ENCODE assay signal across 28 mouse cellular contexts in genomic region chr10:83178661-83179060, GRCm38 (mm10).
DNase-seq lines count a peak whose midpoint lies in the region; ATAC-seq and TF ChIP-seq lines count a peak whose summit lies in the region.
"Had no signal": no experiment of that assay in that cellular context is flagged by ENCODE, and none has a peak within 500 bp of the region (broad histone marks: within the 10 kb centered on the region; RNA-seq: fewer than 3 reads in every experiment).

No protein-coding gene starts in this region.

- H3K36me3 ChIP-seq in heart, embryonic 11.5 days (ENCODE audit: control insufficient read depth, insufficient read depth, low read length): no peaks in the 10 kb centered on the region
- H3K36me3 ChIP-seq in stomach, embryonic 14.5 days (ENCODE audit: control insufficient read depth, insufficient read depth, low read length): no peaks in the 10 kb centered on the region
- H3K36me3 ChIP-seq: embryonic facial prominence, embryonic 12.5 days; liver, embryonic 15.5 days; lung, embryonic 15.5 days; midbrain, embryonic 13.5 days had no signal

- ATAC-seq in heart, embryonic 11.5 days (replicated peaks; ENCODE audit: insufficient number of reproducible peaks, low FRiP score, low TSS enrichment): no peak
- ATAC-seq in stomach, embryonic 14.5 days (ENCODE audit: insufficient number of reproducible peaks, insufficient read depth, low FRiP score, low read depth): no peak
- ATAC-seq: forebrain, embryonic 13.5 days; midbrain, embryonic 13.5 days had no signal

- no peak overlapping the region for H3K27ac ChIP-seq in gastrocnemius, adult 2 months
- no peak overlapping the region for H3K27ac ChIP-seq in heart, embryonic 11.5 days (ENCODE audit: low read depth, low read length)
- peak overlapping the region; percentile 56; the same call in 1 of the 2 replicates for H3K27ac ChIP-seq in stomach, embryonic 14.5 days (ENCODE audit: low read length)
- H3K27ac ChIP-seq: embryonic facial prominence, embryonic 12.5 days; forebrain, embryonic 13.5 days; heart, embryonic 13.5 days; hindbrain, embryonic 14.5 days; left cerebral cortex, adult 2 months; liver, embryonic 15.5 days; lung, embryonic 15.5 days; midbrain, embryonic 13.5 days had no signal

- TF ChIP-seq CTCF in gastrocnemius, adult 2 months (IDR thresholded peaks at IDR 0.05): no peak

- intact Hi-C loops in gastrocnemius, adult 2 months (cut with DNase I): no loop called here

- no peak overlapping the region for H3K4me3 ChIP-seq in gastrocnemius, adult 2 months
- no peak overlapping the region for H3K4me3 ChIP-seq in heart, embryonic 11.5 days (ENCODE audit: low read depth, low read length)
- no peak overlapping the region for H3K4me3 ChIP-seq in stomach, embryonic 14.5 days (ENCODE audit: low read depth, low read length)
- H3K4me3 ChIP-seq: embryonic facial prominence, embryonic 12.5 days; forebrain, embryonic 13.5 days; heart, embryonic 13.5 days; left cerebral cortex, adult 2 months; liver, embryonic 15.5 days; lung, embryonic 15.5 days; megakaryocyte, embryonic 14.5 days; midbrain, embryonic 13.5 days had no signal

- H3K4me1 ChIP-seq in heart, embryonic 11.5 days (ENCODE audit: control insufficient read depth, insufficient read depth, low read length): peaks cover 8% of the 10 kb centered on the region
- peaks cover 8% of the 10 kb centered on the region; the same call in 1 of the 2 replicates for H3K4me1 ChIP-seq in stomach, embryonic 14.5 days (ENCODE audit: control insufficient read depth, insufficient read depth, low read length)

- H3K27me3 ChIP-seq in heart, embryonic 11.5 days (ENCODE audit: control insufficient read depth, insufficient read depth, low read length): no peaks in the 10 kb centered on the region
- H3K27me3 ChIP-seq in stomach, embryonic 14.5 days (ENCODE audit: control insufficient read depth, insufficient read depth, low read length): no peaks in the 10 kb centered on the region
- H3K27me3 ChIP-seq: CH12.LX; embryonic facial prominence, embryonic 12.5 days; forebrain, embryonic 13.5 days; heart, embryonic 13.5 days; liver, embryonic 15.5 days; lung, embryonic 15.5 days; megakaryocyte, embryonic 14.5 days; midbrain, embryonic 13.5 days had no signal

- DNase-seq in gastrocnemius, adult 18-20 months (ENCODE audit: low spot score): peak; percentile 35
- DNase-seq in gastrocnemius, adult 2 months: no peak
- DNase-seq in heart, adult 9 months (ENCODE audit: low spot score in 2 of 2): peak; percentile 27 to 48
- DNase-seq in NIH3T3 (ENCODE audit: low read depth): peak; percentile 93
- DNase-seq in adrenal gland, postnatal 4 days (ENCODE audit: low spot score in 2 of 2): no peak
- no peak for DNase-seq in adrenal gland, postnatal 10 days
- DNase-seq: adrenal gland, adult 8-10 months; B cell, adult 2 months; cerebellum, adult 9-10 months; gastrocnemius, postnatal 10 days; kidney, postnatal 4 days; liver; lung, postnatal 36 days; right cerebral cortex, postnatal 14 days; thymus, adult 18-20 months; thymus, postnatal 36 days had no signal

- no peak overlapping the region for H3K9ac ChIP-seq in heart, embryonic 11.5 days (ENCODE audit: low read depth, low read length)
- no peak overlapping the region for H3K9ac ChIP-seq in stomach, embryonic 14.5 days (replicated peaks; ENCODE audit: low read depth, low read length)
- H3K9ac ChIP-seq: embryonic facial prominence, embryonic 12.5 days; forebrain, embryonic 13.5 days; heart, embryonic 13.5 days; hindbrain, embryonic 14.5 days; liver, embryonic 15.5 days; lung, embryonic 15.5 days; midbrain, embryonic 13.5 days had no signal

- H3K4me2 ChIP-seq in heart, embryonic 11.5 days: no peak overlapping the region
- H3K4me2 ChIP-seq in stomach, embryonic 14.5 days (replicated peaks; ENCODE audit: low read depth, low read length): no peak overlapping the region
- H3K4me2 ChIP-seq: embryonic facial prominence, embryonic 12.5 days; forebrain, embryonic 13.5 days; heart, embryonic 13.5 days; hindbrain, embryonic 14.5 days; liver, embryonic 15.5 days; lung, embryonic 15.5 days; midbrain, embryonic 13.5 days had no signal

- H3K9me3 ChIP-seq in heart, embryonic 11.5 days (replicated peaks; ENCODE audit: control insufficient read depth, low read length): no peaks in the 10 kb centered on the region
- H3K9me3 ChIP-seq in stomach, embryonic 14.5 days (ENCODE audit: control insufficient read depth, low read depth, low read length): no peaks in the 10 kb centered on the region
- H3K9me3 ChIP-seq: embryonic facial prominence, embryonic 12.5 days; forebrain, embryonic 13.5 days; liver, embryonic 15.5 days; lung, embryonic 15.5 days had no signal

- WGBS in heart, embryonic 11.5 days (ENCODE audit: insufficient replicate concordance): 81% methylated on average over 1 of the region's 1 CpGs
- 55% methylated on average over 1 of the region's 1 CpGs for WGBS in stomach, embryonic 14.5 days

Comparison
In these comparisons a context has a peak if more than half of its experiments do, and no peak if none do; other contexts are left out.
1. DNase-seq: peak in gastrocnemius, adult 18-20 months (single experiment), heart, adult 9 months (2 of 2) and NIH3T3 (single experiment); none in gastrocnemius, adult 2 months (single experiment), adrenal gland, postnatal 4 days (0 of 2) and adrenal gland, postnatal 10 days (single experiment).